Mouse (Mus musculus) embryonic facial prominence, embryonic 14.5 days (tissue): ENCODE measurements at regions not wholly inside any gene's neighbourhood (a gene's known extent, or its start where the extent isn't known, plus 50 kb on each side); places are given as distances from the start of the nearest gene placed in this dataset.
A peak's percentile ranks its signal among the peaks of the same experiment; 100 is the strongest.

Experiments used
- ATAC-seq: fragments of 200-750 bp; cut with Nextera tagmentation; 2 replicates; pipeline ENCODE4 v1.8.0; 2017; ENCODE audit warnings: low read depth, moderate number of reproducible peaks, moderate TSS enrichment
- DNase-seq: peaks from one replicate; pipeline ENCODE4 v3.0.0-alpha.2; 2015; ENCODE audit warnings: low spot score
- H3K27ac ChIP-seq: fragments of 300-500 bp; sonication (generic); replicated peaks from 2 replicates; pipeline ENCODE4 v1.5.1; 2014; ENCODE audit warnings: low read depth, mild to moderate bottlenecking, low read length, moderate library complexity
- H3K27me3 ChIP-seq: fragments of 300-500 bp; sonication (generic); replicated peaks from 2 replicates; pipeline ENCODE4 v1.6.1; 2014; ENCODE audit warnings: low read length; ENCODE audit not compliant: control insufficient read depth, insufficient read depth
- H3K36me3 ChIP-seq: fragments of 300-500 bp; sonication (generic); 2 replicates; pipeline ENCODE4 v1.6.1; 2014; ENCODE audit warnings: low read length, mixed read lengths; ENCODE audit not compliant: control insufficient read depth, insufficient read depth
- H3K4me1 ChIP-seq: fragments of 300-500 bp; sonication (generic); 2 replicates; pipeline ENCODE4 v1.6.1; 2014; ENCODE audit warnings: antibody characterized with exemption, low read length; ENCODE audit not compliant: control insufficient read depth, insufficient read depth
- H3K4me2 ChIP-seq: fragments of 300-500 bp; sonication (generic); 2 replicates; pipeline ENCODE4 v1.6.1; 2014; ENCODE audit warnings: low read depth, mild to moderate bottlenecking, low read length, moderate library complexity, mixed read lengths
- H3K4me3 ChIP-seq: fragments of 300-500 bp; sonication (generic); 2 replicates; pipeline ENCODE4 v1.5.1; 2014; ENCODE audit warnings: low read depth, mild to moderate bottlenecking, low read length
- H3K9ac ChIP-seq: fragments of 300-500 bp; sonication (generic); 2 replicates; pipeline ENCODE4 v1.6.1; 2014; ENCODE audit warnings: low read depth, mild to moderate bottlenecking, low read length, moderate library complexity, mixed read lengths
- H3K9me3 ChIP-seq: fragments of 300-500 bp; sonication (generic); 2 replicates; pipeline ENCODE4 v1.6.1; 2016; ENCODE audit warnings: low read length; ENCODE audit not compliant: control insufficient read depth
- WGBS: fragments of 180-500 bp; shearing (Covaris S2); extraction: QIAGEN DNeasy Blood & Tissue Kit; methylation state at CpG from one replicate; pipeline ENCODE4 v1.1.7; 2014; 5-methylcytosine and 5-hydroxymethylcytosine counted together

GRCm38 (mm10) chr12:50999295-51000237 is 348.3 kb upstream of the G2e3 start:
- 31% methylated on average over 20 of the region's 20 CpGs for WGBS
- Histone ChIP-seq H3K36me3 (no peaks in the 10 kb centered on the region), H3K9me3 (no peaks in the 10 kb centered on the region), H3K4me3 (no peak overlapping the region), H3K9ac (no peak overlapping the region), H3K27me3 (no peaks in the 10 kb centered on the region), H3K4me1 (peaks cover 11% of the 10 kb centered on the region; the same call in 1 of the 2 replicates), H3K27ac (no peak overlapping the region), H3K4me2 (no peak overlapping the region)
- ATAC-seq (peak; percentile 92), DNase-seq (peak; percentile 88)

DNA sequence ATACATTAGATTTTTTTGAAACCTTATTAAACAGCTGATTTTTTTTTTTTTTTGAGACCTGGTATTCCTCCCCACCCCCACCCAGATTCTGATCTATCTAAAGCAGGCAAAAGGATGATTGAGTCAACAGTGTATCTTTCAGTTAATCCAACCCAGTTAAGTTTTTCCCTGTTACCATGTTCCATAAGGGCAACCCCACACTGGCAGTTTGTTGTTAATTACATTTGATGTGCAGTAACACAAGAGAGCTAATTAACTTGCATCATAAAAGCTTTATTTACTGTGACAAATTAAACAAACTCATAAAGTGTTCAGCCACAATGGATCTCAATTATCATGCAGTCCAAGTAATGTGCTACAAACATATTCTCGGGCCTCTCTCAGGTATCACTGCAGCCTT is 346.8 kb upstream of the Prkd1 start:
- Histone ChIP-seq H3K4me3 (no peak overlapping the region), H3K4me2 (no peak overlapping the region), H3K36me3 (no peaks in the 10 kb centered on the region), H3K9ac (no peak overlapping the region), H3K27me3 (no peaks in the 10 kb centered on the region), H3K9me3 (no peaks in the 10 kb centered on the region), H3K27ac (no peak overlapping the region), H3K4me1 (peaks cover 6% of the 10 kb centered on the region; the same call in 1 of the 2 replicates)
- 85% methylated on average over 1 of the region's 1 CpGs for WGBS
- DNase-seq (no peak), ATAC-seq (no peak)

- ATAC-seq (no peak), DNase-seq (no peak)
- 67% methylated on average over 12 of the region's 12 CpGs for WGBS
- H3K4me3 ChIP-seq, result no peak overlapping the region
- H3K4me1 ChIP-seq, result no peaks in the 10 kb centered on the region
- H3K36me3 ChIP-seq, result no peaks in the 10 kb centered on the region
- H3K9me3 ChIP-seq, result no peaks in the 10 kb centered on the region
- no peak overlapping the region for H3K4me2 ChIP-seq
- H3K27ac ChIP-seq, result no peak overlapping the region
- no peak overlapping the region for H3K9ac ChIP-seq
- H3K27me3 ChIP-seq, result no peaks in the 10 kb centered on the region
Observed at GRCm38 (mm10) chr12:50989561-50990325, 340.8 kb upstream of the Prkd1 start.

GRCm38 (mm10) chr12:50981318-50981717 is 332.4 kb upstream of the Prkd1 start:
- no peaks in the 10 kb centered on the region for H3K36me3 ChIP-seq
- WGBS, result 89% methylated on average over 5 of the region's 5 CpGs
- no peaks in the 10 kb centered on the region for H3K27me3 ChIP-seq
- ATAC-seq (no peak), DNase-seq (no peak)
- H3K4me2 ChIP-seq, result no peak overlapping the region
- H3K9ac ChIP-seq, result no peak overlapping the region
- H3K4me3 ChIP-seq, result no peak overlapping the region
- H3K9me3 ChIP-seq, result no peaks in the 10 kb centered on the region
- H3K4me1 ChIP-seq, result no peaks in the 10 kb centered on the region
- no peak overlapping the region for H3K27ac ChIP-seq

DNA sequence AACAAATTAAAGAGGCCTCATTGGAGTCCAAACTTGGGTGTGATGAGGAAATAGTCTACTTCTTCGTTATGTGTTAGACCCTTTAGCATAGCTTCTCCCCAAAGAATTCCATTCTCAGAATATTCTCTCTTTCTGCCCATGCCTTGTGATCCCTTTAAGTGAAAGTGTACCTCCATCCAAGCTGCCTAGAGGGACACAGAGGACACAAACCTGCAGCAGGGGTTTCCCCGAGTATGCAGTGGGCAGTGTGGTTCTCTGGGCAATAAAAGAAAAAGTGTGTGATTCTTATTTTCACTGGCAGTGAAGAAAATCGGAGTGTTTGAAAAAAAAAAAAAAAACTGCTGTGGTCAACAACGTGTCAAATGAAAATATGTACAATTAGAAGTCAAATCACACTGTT is 331.9 kb upstream of the Prkd1 start:
- no peaks in the 10 kb centered on the region for H3K36me3 ChIP-seq
- ATAC-seq, result no peak
- 78% methylated on average over 4 of the region's 4 CpGs for WGBS
- H3K9me3 ChIP-seq, result no peaks in the 10 kb centered on the region
- no peak overlapping the region for H3K9ac ChIP-seq
- no peak overlapping the region for H3K4me2 ChIP-seq
- no peak overlapping the region for H3K27ac ChIP-seq
- H3K4me3 ChIP-seq, result no peak overlapping the region
- no peaks in the 10 kb centered on the region for H3K4me1 ChIP-seq
- DNase-seq, result no peak
- H3K27me3 ChIP-seq, result no peaks in the 10 kb centered on the region

GRCm38 (mm10) chr12:50970759-50971122 is 321.8 kb upstream of the Prkd1 start:
- WGBS, result 89% methylated on average over 1 of the region's 1 CpGs
- Histone ChIP-seq H3K36me3 (no peaks in the 10 kb centered on the region), H3K9ac (no peak overlapping the region), H3K4me2 (no peak overlapping the region), H3K4me3 (no peak overlapping the region), H3K27ac (no peak overlapping the region), H3K9me3 (no peaks in the 10 kb centered on the region), H3K27me3 (no peaks in the 10 kb centered on the region), H3K4me1 (no peaks in the 10 kb centered on the region)
- DNase-seq, result no peak
- ATAC-seq, result no peak

DNA sequence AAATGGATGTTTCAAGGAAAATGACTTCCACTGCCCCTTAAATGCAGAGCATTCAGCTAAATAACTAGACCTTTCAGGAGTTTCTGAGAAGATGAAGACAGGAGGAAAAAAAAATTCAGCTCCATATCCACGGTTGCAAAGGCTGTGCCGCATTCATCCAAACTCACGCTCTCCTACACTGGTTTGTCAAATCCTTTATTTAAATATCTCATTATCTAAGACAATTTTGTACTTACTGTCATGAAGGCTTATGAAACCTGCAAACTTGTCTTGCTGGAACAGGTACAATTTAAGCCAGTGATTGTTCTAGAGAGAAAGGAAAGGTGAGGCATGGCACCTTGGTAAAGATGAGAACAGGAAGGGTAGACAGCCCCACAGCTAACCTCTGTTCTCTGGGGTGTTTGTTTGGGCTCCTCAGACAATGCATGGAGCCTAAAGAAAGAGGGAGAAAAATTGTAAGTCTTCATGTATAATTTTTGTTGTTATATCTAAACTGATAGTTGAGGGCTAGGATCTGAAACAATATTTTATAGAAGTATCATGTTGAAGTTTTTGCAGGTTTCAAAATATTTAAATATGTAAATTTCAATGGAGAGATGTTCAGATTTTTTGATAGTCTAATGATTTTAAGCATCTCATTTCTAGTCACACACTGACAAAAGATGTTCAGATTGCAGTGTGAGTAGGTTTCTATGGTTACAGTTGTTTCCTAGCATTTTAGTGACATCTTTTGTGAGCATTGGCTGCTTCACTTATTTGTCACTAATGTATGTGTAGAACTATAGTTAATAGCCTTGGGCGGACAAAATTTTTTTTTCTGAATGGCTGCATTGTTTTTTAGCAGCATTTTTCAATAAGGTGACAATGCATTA is 321.2 kb upstream of the Prkd1 start:
- no peak for ATAC-seq
- WGBS, result 67% methylated on average over 4 of the region's 4 CpGs
- H3K27me3 ChIP-seq, result no peaks in the 10 kb centered on the region

DNA sequence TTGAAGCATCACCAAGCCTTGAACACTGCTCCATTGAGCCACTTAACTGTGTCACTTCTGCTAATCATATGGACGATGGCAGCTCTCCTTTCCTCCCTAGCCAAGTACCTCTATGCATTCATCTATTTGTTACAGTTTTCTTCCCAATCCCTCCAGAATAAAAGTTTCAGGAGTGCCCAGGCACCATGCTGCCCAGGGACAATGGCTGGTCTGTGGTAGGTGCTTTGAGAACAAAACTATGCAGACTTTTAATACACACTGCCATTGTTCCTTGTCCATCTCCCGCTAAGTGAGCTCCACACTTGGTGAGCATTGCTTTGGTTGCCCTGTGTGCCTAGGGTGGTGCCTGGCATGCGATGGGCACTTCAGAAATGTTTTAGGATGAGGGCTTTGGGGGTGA is 320.5 kb upstream of the Prkd1 start:
- 46% methylated on average over 3 of the region's 3 CpGs for WGBS
- no peaks in the 10 kb centered on the region for H3K36me3 ChIP-seq
- no peaks in the 10 kb centered on the region for H3K9me3 ChIP-seq
- H3K9ac ChIP-seq, result no peak overlapping the region
- no peak overlapping the region for H3K4me2 ChIP-seq
- no peak overlapping the region for H3K4me3 ChIP-seq
- no peak overlapping the region for H3K27ac ChIP-seq
- no peaks in the 10 kb centered on the region for H3K4me1 ChIP-seq
- H3K27me3 ChIP-seq, result no peaks in the 10 kb centered on the region
- ATAC-seq (no peak), DNase-seq (no peak)

More for the DNA sequence above, 321.2 kb upstream of the Prkd1 start:
- Histone ChIP-seq H3K27ac (no peak overlapping the region), H3K9me3 (no peaks in the 10 kb centered on the region), H3K4me2 (no peak overlapping the region), H3K4me3 (no peak overlapping the region), H3K36me3 (no peaks in the 10 kb centered on the region), H3K4me1 (no peaks in the 10 kb centered on the region), H3K9ac (no peak overlapping the region)
- no peak for DNase-seq
